Mouse (Mus musculus) telencephalon, adult 2 months (tissue): Measurements from ENCODE around the gene Diaph3.
A peak's percentile ranks its signal among the peaks of the same experiment; 100 is the strongest.
"Not testable (repeated sequence)": the region's sequence is repeated elsewhere in the genome, so short reads cannot be mapped to it uniquely, and the experiment has no call there.

Source experiments
- DNase-seq: peaks from one replicate; pipeline ENCODE4 v3.0.0-alpha.2; 2011; ENCODE audit warnings: low read depth, low spot score

Gene Diaph3

DNA sequence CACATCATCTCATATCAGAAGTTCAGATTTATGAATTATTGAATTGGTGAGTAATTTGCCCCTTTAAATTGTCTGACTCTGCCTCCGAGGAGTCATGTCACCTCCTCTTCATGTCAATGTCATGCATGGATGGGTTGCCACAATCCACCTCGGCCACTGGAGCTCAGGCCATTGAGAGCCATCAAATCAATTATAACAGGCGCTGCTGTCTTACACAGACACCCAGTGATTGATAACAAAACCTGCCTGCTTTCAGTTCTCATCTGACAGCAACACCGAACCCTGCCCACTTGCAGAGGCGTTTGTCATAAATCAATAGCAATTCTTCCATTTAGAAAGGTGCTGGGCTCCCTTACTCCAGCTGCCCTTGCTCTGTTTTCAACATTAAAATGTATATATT is 402.1 kb downstream of the Diaph3 start:
- DNase-seq, result no peak

DNA sequence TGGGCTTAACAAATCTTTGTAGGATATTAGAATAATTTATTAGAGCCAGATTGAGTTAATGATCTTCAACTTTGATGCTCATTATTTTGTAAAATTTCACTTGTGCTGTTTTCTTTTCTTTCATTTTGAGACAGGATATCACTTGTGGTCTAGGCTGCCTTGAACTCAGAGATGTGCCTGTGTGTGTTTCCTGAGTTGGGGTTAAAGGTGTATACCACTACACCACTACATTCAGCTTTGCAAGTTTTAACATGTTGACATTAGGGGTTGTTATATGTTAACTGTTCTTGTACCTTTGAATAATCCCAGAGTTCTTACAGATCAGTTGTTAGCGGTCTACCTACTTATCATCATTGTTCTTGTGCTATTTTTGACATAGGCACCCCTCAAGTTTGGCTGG is 404.4 kb downstream of the Diaph3 start:
- no peak for DNase-seq

DNA sequence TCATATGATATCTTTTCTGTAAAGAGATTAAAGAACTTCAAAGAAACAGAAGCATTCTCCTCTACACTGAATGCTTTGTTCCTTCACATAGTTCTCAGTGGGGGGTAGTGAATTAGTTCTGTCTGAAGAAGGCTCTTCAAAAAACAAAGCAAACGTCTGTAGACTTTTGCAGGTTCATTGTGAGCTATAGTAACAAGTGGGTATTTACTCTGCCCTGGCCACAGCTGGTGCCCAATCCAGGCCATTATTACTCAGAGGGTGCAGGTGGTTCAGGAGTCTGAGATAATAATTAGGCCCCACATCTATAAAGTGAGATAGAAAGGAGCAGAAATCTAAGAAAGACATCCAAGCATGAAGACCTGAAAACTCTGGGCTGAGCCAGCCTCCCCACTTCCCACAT is 409.7 kb downstream of the Diaph3 start:
- no peak for DNase-seq

DNA sequence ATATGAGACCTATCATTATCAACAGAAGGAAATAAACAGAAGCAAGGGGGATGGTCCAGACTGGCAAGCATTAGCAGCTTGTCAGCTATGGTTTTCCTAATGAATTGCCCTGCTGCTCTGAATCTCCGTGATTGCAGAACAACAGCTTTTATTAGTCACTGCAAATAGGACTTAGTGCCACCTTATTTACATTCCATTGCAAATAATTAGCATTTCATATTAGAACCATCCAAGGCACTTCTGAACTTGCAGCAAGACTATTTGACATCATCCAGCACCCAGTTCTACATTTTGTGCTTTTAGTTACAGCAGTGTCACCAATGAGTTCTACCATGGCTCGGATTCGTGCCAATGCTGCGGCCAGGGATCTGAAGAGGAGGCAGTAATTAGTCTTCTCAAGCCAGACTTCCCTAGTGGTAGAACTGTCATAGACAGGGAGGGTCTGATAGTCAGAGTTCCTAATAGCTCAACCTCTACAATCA is 411.4 kb downstream of the Diaph3 start:
- DNase-seq, result no peak

DNA sequence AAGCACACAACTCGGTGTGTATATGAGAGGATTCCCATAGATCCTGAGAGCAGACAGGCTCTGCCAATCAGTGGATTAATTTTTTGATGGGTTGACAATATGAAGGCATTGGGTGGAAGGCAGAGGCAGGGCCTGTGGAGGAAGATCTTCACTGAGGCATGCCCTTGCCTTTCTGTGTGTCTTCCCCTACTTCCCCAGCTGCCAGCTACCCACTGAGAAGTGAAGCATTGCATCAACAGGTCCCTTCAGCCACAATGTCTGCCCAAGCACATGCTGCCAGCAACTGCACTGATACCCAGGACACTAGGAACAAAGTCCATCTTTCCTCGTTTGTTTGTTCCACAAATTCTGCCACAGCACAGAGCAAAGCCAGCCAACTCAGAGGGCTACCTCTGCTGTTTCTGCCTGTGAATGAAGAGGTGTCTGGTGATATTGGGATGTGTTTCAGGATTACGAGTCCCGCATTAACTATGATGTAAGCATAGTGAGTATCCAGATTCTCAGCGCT is 413.4 kb downstream of the Diaph3 start:
- DNase-seq, result no peak

DNA sequence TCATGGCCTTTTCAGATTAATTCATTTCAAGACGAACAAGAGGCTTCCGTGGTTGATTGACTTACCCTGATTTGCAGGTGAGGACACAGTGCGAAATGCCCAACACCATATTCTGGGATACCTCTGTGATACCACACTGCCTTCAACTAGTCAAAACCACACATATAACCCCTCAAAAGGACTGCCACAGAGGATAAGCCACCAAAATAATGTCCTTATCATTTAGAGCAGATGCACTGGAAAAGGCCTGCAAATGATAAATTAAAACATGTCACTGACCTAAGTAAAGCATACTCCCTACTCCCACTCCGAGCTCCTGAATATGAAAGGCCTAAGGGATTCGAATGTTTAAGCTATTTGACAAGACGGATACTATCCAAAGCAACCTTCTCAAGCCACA is 419.3 kb downstream of the Diaph3 start:
- no peak for DNase-seq

DNA sequence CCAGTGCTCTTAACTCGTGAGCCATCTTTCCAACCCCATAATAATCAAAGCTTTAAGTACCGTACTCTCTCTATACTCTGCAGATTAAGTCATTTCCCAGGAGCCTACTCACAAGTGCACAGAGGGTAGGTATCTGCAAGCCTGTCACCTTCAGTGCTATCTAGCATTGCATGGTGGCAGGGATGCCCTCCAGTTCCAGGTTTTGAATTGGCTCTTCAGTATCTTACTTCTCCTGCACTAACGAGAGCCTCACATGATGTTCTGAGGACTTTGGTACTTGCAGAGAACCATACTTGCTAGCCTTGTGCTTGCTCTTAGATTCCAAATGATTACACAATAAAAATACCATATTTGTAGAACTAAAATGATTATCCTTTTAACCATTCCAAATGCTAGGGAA is 420.0 kb downstream of the Diaph3 start:
- DNase-seq, result no peak

DNA sequence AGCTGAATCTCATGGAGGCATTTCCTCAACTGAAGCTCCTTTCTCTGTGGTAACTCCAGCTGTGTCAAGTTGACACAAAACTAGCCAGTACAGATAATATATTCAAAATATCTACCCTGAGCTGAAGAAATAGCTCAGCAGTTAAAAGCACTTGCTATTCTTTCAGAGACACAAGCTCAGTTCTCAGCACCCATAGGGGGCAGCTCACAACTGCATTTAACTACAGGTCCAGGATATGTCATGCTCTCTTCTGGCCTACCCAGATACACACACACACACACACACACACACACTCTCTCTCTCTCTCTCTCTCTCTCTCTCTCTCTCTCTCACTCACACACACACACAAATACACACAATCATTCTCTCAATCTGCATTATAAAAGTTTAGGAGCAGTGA is 420.6 kb downstream of the Diaph3 start:
- DNase-seq, result not testable (repeated sequence)

DNA sequence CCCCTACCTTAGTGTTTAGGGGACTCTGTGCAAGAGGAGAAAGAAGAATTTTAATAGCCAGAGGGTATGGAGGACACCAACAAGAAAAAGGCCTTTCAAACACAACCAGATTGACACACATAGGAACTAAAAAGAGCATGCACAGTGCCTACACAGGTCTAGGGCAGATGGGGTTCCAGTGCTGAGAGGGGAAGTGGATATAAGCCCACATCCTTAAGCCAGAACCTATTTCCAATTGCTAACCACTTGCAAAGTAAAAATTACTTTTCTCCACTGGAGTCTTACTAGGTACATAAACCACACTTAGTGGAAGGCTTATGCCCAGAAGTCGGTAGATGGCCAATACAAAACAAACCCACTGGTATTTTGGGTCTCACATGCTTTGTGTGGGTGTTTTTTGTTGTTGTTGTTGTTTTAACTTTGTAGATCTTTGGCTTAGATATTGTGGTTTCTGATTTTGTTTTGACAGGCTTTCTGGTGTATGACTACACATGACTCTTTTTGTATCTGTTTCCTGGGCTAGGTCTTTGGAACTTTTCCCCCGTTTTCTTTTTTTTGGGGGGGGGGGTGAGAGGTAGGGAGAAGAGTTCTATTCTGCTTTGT is 426.8 kb downstream of the Diaph3 start:
- no peak for DNase-seq

DNA sequence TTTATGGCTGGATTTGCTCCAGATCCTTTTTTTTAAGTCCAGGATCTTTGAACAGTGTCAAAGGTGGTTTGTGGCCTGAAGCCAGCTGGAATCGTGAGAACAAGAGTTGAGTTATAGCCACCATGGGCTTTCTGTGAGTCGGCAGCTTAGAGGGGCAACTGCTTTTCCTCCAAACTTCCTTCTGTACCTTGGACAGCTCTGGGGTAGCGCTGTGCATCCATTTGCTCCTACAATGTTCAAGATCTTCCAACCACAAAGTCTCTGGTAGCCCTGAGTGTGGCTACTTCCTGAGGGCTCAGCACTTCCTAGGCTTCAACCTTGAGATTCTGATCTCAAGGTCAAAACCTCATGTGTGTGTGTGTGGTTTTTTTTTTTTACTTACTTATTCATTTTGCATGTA is 437.0 kb downstream of the Diaph3 start:
- no peak for DNase-seq

DNA sequence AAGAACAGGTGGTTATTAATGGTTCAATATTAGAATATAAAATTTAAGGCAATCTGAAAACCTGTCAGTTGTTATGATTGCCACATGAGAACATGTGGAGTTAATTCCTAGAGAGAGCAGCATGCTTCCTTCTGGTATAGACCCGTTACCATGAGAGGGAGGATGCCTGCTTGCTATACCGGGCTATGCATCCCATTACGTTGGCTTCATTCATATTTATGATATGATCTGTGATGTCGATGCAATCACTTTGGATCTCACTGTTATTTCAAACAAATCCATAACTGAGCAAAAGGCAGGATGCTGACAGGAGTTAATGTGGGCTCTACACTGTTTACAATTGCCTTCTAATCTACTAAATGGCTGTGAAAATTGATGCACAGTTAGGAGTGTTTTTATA is 439.9 kb downstream of the Diaph3 start:
- no peak for DNase-seq

DNA sequence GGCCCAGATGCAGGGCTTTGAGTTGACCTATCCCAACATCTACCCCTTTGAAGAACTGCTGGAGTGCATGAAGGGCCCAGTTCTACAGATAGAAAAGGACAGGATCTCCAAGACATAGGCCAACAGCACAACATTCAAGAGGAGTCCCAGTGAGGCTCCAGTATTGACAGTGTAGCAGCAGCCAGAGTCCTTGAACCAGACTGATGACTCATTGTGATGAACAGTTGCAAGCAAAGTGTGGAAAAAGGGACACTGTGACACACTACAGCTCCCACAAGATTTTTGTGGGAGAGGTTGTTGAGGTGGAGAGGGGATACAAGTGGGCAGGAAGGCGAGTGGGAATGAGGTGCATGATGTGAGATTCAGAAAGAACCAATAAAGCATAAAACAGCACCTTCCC is 443.1 kb downstream of the Diaph3 start:
- no peak for DNase-seq

DNA sequence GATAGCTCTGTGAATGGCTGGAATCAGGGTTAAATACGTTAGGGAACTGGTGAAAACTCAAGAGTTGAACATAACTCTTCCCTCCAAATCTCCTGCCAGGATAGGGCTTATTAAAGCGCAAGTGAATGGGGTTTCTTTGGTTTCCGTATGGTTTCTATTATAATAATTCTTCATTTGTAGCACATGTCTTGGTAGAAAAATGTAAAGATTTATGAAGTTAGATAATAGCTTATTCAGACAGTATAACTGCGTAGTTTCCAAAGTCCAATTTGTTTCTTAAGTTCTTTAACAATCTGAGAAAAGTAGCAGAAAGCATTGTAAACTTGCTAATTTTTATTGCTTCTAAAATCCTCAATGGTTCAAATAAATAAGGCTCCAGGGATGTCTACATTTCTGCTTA is 448.3 kb downstream of the Diaph3 start:
- no peak for DNase-seq

DNA sequence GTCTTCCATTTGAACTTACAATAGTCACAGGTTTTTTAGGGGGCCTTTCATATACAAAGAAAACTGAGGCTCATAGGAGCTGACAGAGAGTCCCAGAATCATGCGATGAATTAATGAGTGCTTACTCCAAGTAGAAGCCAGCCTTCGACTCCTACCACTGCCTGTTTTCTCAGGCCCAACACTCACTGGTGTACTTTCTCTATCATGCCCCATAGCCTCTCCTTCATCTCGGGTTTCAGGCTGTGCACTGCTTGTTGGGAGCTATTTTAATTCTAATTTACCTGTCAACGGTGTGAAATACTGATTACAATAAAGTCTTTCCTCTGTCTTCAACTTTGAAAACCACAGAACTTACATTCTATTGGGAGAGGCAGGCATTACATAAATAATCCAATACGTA is 449.7 kb downstream of the Diaph3 start:
- DNase-seq, result no peak

DNA sequence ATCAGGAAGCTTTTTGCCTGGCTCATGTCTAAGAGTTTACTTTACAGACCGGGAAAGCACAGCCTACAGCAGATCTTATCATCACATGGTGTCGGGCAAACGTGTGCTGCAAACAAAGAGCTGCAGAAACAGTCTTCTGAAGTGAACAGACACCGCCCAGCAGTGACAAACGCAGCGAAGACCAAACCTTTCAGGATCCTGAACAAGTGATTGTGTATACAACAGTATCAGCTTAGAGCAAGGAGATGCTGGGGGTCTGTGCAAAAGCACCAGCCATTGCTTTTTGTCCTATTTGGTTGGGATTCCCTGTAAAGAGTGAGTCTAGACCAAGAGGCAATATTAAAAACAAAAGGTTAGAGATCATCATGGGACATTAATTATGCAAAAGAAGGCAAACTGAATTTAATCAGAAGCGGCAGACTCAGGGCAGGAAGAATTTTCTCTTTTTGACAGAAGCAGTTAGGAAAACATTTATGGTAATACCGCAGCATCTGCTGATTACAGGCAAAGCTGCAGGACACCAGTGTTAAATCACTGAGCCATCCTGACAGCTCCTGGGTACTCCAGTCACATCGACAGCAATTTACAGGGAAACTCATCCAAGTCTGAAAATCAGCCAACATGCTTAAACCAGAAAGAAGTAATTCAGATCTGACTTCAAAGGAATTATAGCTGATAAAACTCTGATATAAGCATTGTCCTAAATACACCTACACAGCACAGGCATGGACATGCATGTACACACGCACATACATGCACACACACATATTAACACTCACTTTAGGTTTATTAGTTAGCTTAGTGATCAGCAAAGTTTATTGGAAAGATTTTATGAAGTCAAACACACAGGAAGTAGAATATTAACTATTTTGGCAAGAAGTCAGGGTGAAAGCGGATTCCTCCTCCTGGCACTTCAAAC is 456.2 kb downstream of the Diaph3 start:
- DNase-seq, result no peak

DNA sequence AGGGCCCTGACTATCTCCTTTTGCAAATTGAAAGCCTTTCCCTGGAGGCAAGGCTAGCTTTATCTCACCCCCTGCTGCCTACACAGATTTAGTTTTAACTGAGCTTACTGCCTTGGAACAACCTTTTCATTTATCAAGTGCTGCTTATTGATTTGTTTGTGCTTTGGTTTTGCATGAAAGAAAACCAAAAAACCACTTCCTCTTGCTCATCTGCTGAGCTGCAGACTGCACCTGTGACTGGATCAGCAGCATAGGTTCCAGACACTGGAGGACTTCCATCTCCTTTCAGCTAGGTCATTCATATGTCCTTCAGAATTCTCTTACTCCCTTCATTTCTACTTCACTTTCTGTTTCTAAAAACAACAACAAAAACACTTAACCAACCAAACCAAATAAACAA is 459.1 kb downstream of the Diaph3 start:
- DNase-seq, result no peak

DNA sequence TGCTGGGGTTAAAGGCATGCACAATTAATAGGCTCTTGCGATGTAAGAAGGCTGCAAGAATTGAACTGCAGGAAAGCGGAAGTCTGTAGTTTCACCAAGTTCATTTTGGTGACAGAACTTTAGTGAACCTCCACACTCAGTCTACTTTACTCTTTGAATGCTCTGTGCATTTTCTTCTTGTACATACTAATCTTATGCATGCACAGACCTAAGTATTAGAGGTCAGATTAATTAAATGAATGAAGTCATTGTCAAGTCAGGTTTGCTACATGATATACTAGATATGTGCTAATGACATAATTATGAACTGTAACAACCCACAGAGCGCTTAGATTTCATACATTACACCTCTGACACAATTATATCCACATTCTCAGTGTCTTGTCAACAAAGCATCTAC is 462.0 kb downstream of the Diaph3 start:
- no peak for DNase-seq

DNA sequence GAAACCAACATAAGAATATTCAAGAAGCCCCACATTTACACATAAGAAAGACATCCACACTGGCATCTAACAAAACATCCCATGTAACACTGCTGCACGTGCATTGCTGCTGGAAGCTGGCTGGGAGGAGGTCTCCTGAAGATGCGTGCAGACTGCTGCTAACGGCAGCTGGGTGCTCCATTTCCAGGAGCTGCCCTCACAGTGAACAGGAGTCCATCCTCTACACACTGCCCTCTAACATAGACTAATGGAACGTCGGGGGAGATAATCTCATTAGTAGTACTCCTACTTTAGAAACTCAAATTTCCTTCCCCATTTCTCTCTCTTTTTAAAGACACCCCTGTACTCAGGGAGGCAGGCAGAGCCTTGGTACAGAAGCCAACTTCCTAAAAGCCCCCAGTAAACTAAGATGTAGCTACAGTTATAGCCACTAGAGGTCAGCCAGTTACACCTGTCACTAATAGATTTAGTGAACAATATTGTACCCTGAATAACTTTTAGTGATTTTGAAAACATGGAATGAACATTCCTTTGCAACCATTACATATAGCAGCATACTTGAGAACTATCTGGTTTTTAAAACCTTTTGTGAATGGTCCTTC is 462.8 kb downstream of the Diaph3 start:
- DNase-seq, result no peak

DNA sequence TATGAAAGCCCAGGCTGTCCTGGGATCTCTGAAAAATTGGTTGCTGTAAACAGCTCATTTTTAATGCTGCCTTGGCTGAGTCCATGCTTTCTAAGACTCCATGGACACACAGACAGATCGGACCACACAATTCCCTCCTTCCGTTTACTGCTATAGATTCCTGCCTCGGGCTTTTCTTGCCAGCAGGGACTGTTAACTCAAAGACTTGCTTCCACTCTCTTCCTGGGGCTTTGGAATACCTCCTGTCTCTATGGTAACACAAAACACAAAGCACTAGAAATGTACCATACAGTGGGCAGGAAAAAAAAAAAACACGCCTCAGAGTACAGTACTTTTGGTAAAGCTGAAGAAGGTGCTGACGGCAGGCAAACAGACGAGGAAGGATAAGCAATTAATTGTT is 464.0 kb downstream of the Diaph3 start:
- DNase-seq, result peak; percentile 48

DNA sequence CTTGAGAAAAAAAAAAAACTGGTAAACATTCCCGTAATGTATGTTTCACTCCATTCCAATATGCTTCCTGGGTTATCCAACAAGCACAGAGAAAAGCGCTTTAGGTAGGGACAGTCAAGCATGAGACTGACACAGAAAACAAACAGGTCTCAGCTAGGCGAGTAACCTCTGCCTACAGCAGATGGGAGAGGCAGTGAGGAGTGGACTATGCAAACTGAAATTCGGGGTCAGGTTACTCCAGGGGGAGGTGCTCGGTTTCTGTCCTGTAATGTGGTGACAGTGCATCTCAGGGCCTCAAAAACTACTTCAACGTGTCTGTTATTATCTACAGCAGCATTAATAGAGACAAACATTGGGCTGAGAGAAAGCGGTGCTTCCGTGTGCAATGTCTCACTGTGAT is 465.7 kb downstream of the Diaph3 start:
- DNase-seq, result no peak

DNA sequence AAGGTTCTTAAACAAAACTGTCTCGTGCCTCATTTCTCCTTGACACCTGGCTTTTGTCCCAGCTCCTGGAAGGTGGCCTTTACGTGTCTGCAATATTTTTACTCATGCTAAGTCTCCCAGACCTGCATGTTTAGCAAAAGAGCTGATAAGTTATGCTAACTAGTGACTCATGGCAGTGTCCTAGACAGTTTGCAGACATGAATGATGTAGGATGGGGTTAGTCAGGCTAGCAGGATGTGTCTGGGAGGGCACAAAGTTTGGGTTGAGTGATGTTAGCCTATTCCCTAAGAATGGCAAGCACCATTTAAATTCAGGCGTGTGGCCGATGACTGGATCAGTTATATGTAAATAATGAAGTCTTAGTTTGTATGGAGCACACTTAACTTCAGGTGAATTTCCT is 478.2 kb downstream of the Diaph3 start:
- DNase-seq, result no peak

DNA sequence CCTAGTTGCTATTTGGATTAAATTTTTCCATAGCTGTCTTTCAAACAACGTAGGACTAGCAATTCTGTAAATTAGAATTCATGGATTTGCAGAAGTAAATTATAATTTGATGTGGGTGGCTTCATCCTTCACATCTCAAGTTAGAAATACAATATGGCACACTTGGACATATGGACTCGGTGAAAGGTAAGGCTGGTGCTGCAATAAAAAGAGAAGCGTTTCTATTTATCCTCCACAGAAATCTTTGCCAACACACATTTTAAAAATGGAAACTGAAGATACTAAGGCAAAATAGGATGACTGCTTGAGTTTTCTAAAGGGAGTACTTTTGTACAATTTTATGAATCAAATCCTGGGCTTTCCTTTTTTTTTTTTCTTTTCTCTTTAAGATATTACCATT is 480.5 kb downstream of the Diaph3 start:
- DNase-seq, result peak; percentile 76

DNA sequence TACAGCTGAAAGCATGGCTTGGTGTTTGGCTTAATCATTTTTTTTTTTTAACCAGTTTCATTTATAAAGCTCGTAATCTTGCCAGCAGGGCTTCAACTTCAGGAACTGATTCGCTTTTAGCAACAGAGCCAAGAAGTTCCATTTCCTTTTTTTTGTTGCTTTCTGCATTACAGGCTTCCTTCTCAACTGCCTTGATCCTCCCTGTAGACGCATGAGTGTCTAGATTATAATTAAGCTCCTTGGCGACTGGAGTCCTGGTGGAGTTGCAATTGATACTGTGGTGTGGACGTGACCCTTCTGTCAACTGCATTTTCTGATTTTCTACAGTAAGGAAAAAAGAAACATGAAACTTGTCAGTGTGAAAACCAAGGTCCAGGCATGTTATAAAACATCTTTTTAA is 484.8 kb downstream of the Diaph3 start:
- no peak for DNase-seq
